Mouse (Mus musculus) CH12.LX (cell line): ENCODE measurements at regions not wholly inside any gene's neighbourhood (a gene's known extent, or its start where the extent isn't known, plus 50 kb on each side); places are given as distances from the start of the nearest gene placed in this dataset.

Source experiments
- CTCF ChIP-seq, 2 experiments: IDR thresholded peaks in 1 of 2; conservative IDR thresholded peaks in 1 of 2; 2 replicates each; pipeline ENCODE4 v1.5.1; 2011 to 2012; ENCODE audit warnings: low read depth in 2 of 2, low read length in 2 of 2, improper control_type of control experiment in 1 of 2, inconsistent platforms in 1 of 2, mild to moderate bottlenecking in 1 of 2, moderate library complexity in 1 of 2
- E2F4 ChIP-seq: IDR thresholded peaks from 2 replicates; pipeline ENCODE4 v1.6.1; 2011; ENCODE audit warnings: low read depth, low read length, improper control_type of control experiment; ENCODE audit not compliant: insufficient replicate concordance
- ELF1 ChIP-seq: IDR thresholded peaks from 2 replicates; pipeline ENCODE4 v1.6.1; 2014; ENCODE audit warnings: low read depth, mild to moderate bottlenecking, inconsistent platforms, low read length, improper control_type of control experiment
- IRF4 ChIP-seq: IDR thresholded peaks from 2 replicates; pipeline ENCODE4 v1.6.1; 2014; ENCODE audit warnings: low read depth, mild to moderate bottlenecking, inconsistent platforms, low read length, improper control_type of control experiment
- MAX ChIP-seq: IDR thresholded peaks from 2 replicates; pipeline ENCODE4 v1.6.1; 2011; ENCODE audit warnings: low read length, improper control_type of control experiment
- MAZ ChIP-seq: IDR thresholded peaks from 2 replicates; pipeline ENCODE4 v1.6.1; 2012; ENCODE audit warnings: low read depth, mild to moderate bottlenecking, inconsistent platforms, low read length, improper control_type of control experiment, moderate library complexity
- POLR2A ChIP-seq: IDR thresholded peaks from 2 replicates; pipeline ENCODE4 v1.6.1; 2011; ENCODE audit warnings: low read depth, mild to moderate bottlenecking, improper control_type of control experiment, low read length
- POLR2AphosphoS2 ChIP-seq: IDR thresholded peaks from 2 replicates; pipeline ENCODE4 v1.6.1; 2011; ENCODE audit warnings: low read depth, low read length, improper control_type of control experiment
- RCOR1 ChIP-seq: conservative IDR thresholded peaks from 2 replicates; pipeline ENCODE4 v1.6.1; 2012; ENCODE audit warnings: low read depth, mild to moderate bottlenecking, inconsistent platforms, low read length, improper control_type of control experiment
- SMC3 ChIP-seq: IDR thresholded peaks from 2 replicates; pipeline ENCODE4 v1.6.1; 2011; ENCODE audit warnings: low read depth, low read length, improper control_type of control experiment
- UBTF ChIP-seq: IDR thresholded peaks from 2 replicates; pipeline ENCODE4 v1.6.1; 2012; ENCODE audit warnings: low read depth, mild to moderate bottlenecking, inconsistent platforms, low read length, improper control_type of control experiment, moderate library complexity
- ZC3H11A ChIP-seq: IDR thresholded peaks from 2 replicates; pipeline ENCODE4 v1.6.1; 2012; ENCODE audit warnings: low read depth, mild to moderate bottlenecking, inconsistent platforms, low read length, improper control_type of control experiment
- ZKSCAN1 ChIP-seq: IDR thresholded peaks from 2 replicates; pipeline ENCODE4 v1.6.1; 2012; ENCODE audit warnings: low read depth, inconsistent platforms, low read length, improper control_type of control experiment, borderline replicate concordance

DNA sequence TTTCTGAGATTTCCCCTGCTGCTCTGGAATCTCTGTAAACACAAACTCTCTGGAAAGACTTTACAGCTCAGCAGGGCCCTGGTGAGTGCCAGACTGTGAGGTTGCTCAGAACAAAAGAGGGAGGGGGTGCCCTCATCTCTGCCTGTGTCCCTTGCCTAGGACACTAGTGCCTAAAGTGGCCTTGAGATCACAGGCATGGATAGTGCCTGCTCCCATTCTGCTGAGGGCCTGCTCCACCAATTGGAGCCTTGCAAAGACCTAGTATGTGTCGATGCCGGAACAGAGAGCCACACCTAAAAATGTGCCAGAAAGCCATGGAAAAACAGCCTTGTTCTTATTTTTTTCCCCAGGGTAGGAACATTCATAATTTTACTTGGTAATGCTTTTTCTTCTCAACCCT, 157.7 kb upstream of the Ddhd1 start:
- TF ChIP-seq E2F4 (no peak), MAX (no peak), SMC3 (no peak), POLR2AphosphoS2 (no peak), POLR2A (no peak), CTCF (conservative IDR thresholded peaks at IDR 0.05 in 1 of 2, IDR thresholded peaks at IDR 0.05 in 1 of 2; ENCODE audit: low read depth in 2 of 2, low read length in 2 of 2) (no peak), RCOR1 (no peak), ELF1 (no peak), ZC3H11A (no peak), IRF4 (no peak), ZKSCAN1 (no peak), UBTF (no peak), MAZ (no peak)
